Mouse (Mus musculus): ENCODE measurements at regions not wholly inside any gene's neighbourhood (a gene's known extent, or its start where the extent isn't known, plus 50 kb on each side); places are given as distances from the start of the nearest gene placed in this dataset.

GRCm38 (mm10) chr2:123267036-123267435 is 502.0 kb downstream of the Sqor start:
- TF ChIP-seq CTCF (IDR thresholded peaks at IDR 0.05; ENCODE audit: control insufficient read depth, insufficient read depth, insufficient replicate concordance, low read depth, low read length) (no peak), POLR2A (IDR thresholded peaks at IDR 0.05; ENCODE audit: control insufficient read depth, low read depth, low read length) (no peak)
